Mouse (Mus musculus) embryonic facial prominence, embryonic 11.5 days (tissue): ENCODE results near the gene Mrps14. TPM values are rescaled to one million over a fixed set of nuclear protein-coding genes. Genes with fewer than 3 reads are reported as not detected.

Experiments used
- ATAC-seq: fragments of 200-750 bp; cut with Nextera tagmentation; replicated peaks from 2 replicates; pipeline ENCODE4 v1.8.0; 2017; ENCODE audit warnings: low read depth; ENCODE audit not compliant: insufficient number of reproducible peaks, low FRiP score, low TSS enrichment
- DNase-seq: peaks from one replicate; pipeline ENCODE4 v3.0.0-alpha.2; 2015; ENCODE audit warnings: low spot score
- H3K27ac ChIP-seq: fragments of 300-500 bp; sonication (generic); replicated peaks from 2 replicates; pipeline ENCODE4 v1.5.1; 2014; ENCODE audit warnings: mild to moderate bottlenecking, low read depth, low read length, control low read depth
- H3K27me3 ChIP-seq: fragments of 300-500 bp; sonication (generic); 2 replicates; pipeline ENCODE4 v1.6.1; 2014; ENCODE audit warnings: mild to moderate bottlenecking, low read length, moderate library complexity, mixed read lengths; ENCODE audit not compliant: control insufficient read depth, insufficient read depth
- H3K36me3 ChIP-seq: fragments of 300-500 bp; sonication (generic); replicated peaks from 2 replicates; pipeline ENCODE4 v1.6.1; 2014; ENCODE audit warnings: low read depth, mild to moderate bottlenecking, low read length, moderate library complexity, mixed read lengths; ENCODE audit not compliant: control insufficient read depth, insufficient read depth
- H3K4me1 ChIP-seq: fragments of 300-500 bp; sonication (generic); 2 replicates; pipeline ENCODE4 v1.6.1; 2014; ENCODE audit warnings: low read length, mixed read lengths; ENCODE audit not compliant: control insufficient read depth, insufficient read depth
- H3K4me2 ChIP-seq: fragments of 300-500 bp; sonication (generic); 2 replicates; pipeline ENCODE4 v1.6.1; 2014; ENCODE audit warnings: low read depth, mild to moderate bottlenecking, control low read depth, low read length, moderate library complexity
- H3K4me3 ChIP-seq: fragments of 300-500 bp; sonication (generic); 2 replicates; pipeline ENCODE4 v1.5.1; 2014; ENCODE audit warnings: low read depth, low read length, control low read depth
- H3K9ac ChIP-seq: fragments of 300-500 bp; sonication (generic); replicated peaks from 2 replicates; pipeline ENCODE4 v1.6.1; 2014; ENCODE audit warnings: mild to moderate bottlenecking, control low read depth, low read length
- H3K9me3 ChIP-seq: fragments of 300-500 bp; sonication (generic); replicated peaks from 2 replicates; pipeline ENCODE4 v1.6.1; 2016; ENCODE audit warnings: mild to moderate bottlenecking, low read length, inconsistent platforms, mixed read lengths; ENCODE audit not compliant: control insufficient read depth
- WGBS: fragments of 180-500 bp; shearing (Covaris S2); extraction: QIAGEN DNeasy Blood & Tissue Kit; methylation state at CpG from one replicate; pipeline ENCODE4 v1.1.7; 2014; 5-methylcytosine and 5-hydroxymethylcytosine counted together
- polyA plus RNA-seq: library from polyadenylated mRNA; unstranded; fragments of >200 nt; fragmentation: Nextera tagmentation; extraction: Ambion mirVana; gene quantifications from 2 replicates; pipeline ENCODE4 v1.2.1, GENCODE M21; 2014

Mrps14 gene
- polyA plus RNA-seq, 1 experiment from 2014 or later: 244 TPM

GRCm38 (mm10) chr1:160247473-160247872 is 52.5 kb downstream of the Mrps14 start:
- no peak overlapping the region for H3K9ac ChIP-seq
- no peak for DNase-seq
- 81% methylated on average over 9 of the region's 9 CpGs for WGBS
- no peaks in the 10 kb centered on the region for H3K4me1 ChIP-seq
- no peak overlapping the region for H3K4me2 ChIP-seq
- no peaks in the 10 kb centered on the region for H3K9me3 ChIP-seq
- ATAC-seq: no peak
- H3K4me3 ChIP-seq: no peak overlapping the region
- no peak overlapping the region for H3K27ac ChIP-seq
- no peaks in the 10 kb centered on the region for H3K27me3 ChIP-seq
- H3K36me3 ChIP-seq: no peaks in the 10 kb centered on the region

- Histone ChIP-seq H3K27ac (no peak overlapping the region), H3K4me1 (no peaks in the 10 kb centered on the region), H3K36me3 (no peaks in the 10 kb centered on the region), H3K27me3 (no peaks in the 10 kb centered on the region), H3K4me3 (no peak overlapping the region), H3K4me2 (no peak overlapping the region), H3K9ac (no peak overlapping the region), H3K9me3 (no peaks in the 10 kb centered on the region)
- ATAC-seq (no peak), DNase-seq (no peak)
- WGBS: 80% methylated on average over 3 of the region's 3 CpGs
These were observed 54.8 kb downstream of the Mrps14 start for GRCm38 (mm10) chr1:160249786-160250185.

GRCm38 (mm10) chr1:160250782-160251181 is 55.8 kb downstream of the Mrps14 start:
- Histone ChIP-seq H3K9me3 (no peaks in the 10 kb centered on the region), H3K36me3 (no peaks in the 10 kb centered on the region), H3K9ac (no peak overlapping the region), H3K4me2 (no peak overlapping the region), H3K27ac (no peak overlapping the region), H3K4me3 (no peak overlapping the region), H3K27me3 (no peaks in the 10 kb centered on the region), H3K4me1 (no peaks in the 10 kb centered on the region)
- ATAC-seq (no peak), DNase-seq (peak; percentile 29)
- WGBS: 52% methylated on average over 4 of the region's 4 CpGs

DNA sequence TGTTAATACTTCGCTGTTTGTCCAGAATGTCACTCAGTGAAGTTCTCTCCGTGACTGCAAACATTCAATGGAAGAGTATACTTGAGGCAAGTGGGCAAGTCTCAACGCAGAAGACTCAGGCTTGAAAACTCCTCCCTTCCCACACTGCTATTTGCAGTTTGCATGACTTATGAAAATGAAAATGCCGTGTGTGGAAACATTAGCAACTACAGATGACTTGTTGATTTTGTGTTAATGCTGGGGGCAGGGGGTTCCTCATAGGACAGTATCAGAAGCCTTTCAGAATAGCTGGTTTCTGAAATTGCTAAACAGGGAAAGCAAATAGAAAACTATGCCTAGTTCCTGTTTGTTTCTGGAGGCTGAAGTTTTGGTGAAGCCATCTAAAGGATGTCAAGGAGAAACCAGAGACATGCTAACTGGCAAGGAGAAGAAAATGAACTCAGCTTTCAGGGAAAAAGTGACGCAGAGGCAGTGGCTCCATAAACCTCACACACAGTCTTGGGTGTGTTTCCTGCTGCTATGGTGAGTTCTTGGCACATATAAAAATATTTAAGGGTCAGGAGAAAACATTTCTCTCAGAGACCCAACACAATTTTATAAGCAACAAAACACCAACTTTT is 56.5 kb downstream of the Mrps14 start:
- no peak overlapping the region for H3K9ac ChIP-seq
- no peak overlapping the region for H3K4me3 ChIP-seq
- H3K27ac ChIP-seq: no peak overlapping the region
- ATAC-seq (no peak), DNase-seq (no peak)
- no peaks in the 10 kb centered on the region for H3K4me1 ChIP-seq
- H3K27me3 ChIP-seq: no peaks in the 10 kb centered on the region
- H3K9me3 ChIP-seq: no peaks in the 10 kb centered on the region
- H3K4me2 ChIP-seq: no peak overlapping the region
- H3K36me3 ChIP-seq: no peaks in the 10 kb centered on the region
- WGBS: 69% methylated on average over 5 of the region's 5 CpGs

Other genes with a start within 250 kb of the Mrps14 start
- 2.9 and 3.5 TPM in 2 replicates for gene 4930523C07Rik, start 150.8 kb upstream of the Mrps14 start, polyA plus RNA-seq
- 1.4 and 1.6 TPM in 2 replicates for gene Tnn, start 41.6 kb upstream of the Mrps14 start, polyA plus RNA-seq
- gene Cacybp, start 17.7 kb downstream of the Mrps14 start, polyA plus RNA-seq: 314 and 333 TPM in 2 replicates